Mouse (Mus musculus) c-Kit-positive CD71-negative TER-119-negative erythroid progenitor cells, embryonic 14.5 days (primary cell): Measurements from ENCODE around the gene Olfr986.
A peak's percentile ranks its signal among the peaks of the same experiment; 100 is the strongest.
"Not testable (repeated sequence)": the region's sequence is repeated elsewhere in the genome, so short reads cannot be mapped to it uniquely, and the experiment has no call there.

Source experiments
- DNase-seq: peaks from one replicate; pipeline ENCODE4 v3.0.0-alpha.2; 2013; ENCODE audit warnings: low read depth

The Olfr986 gene

GRCm38 (mm10) chr9:40180620-40181019 lies at the start of gene Olfr986:
Olfr986 (plus strand) TSS chr9:40180920.
- DNase-seq: no peak

GRCm38 (mm10) chr9:40136987-40137688 lies 43.6 kb upstream of the Olfr986 start:
- no peak for DNase-seq

- no peak for DNase-seq
Observed at GRCm38 (mm10) chr9:40139484-40139883, 41.2 kb upstream of the Olfr986 start.

- no peak for DNase-seq
Observed at GRCm38 (mm10) chr9:40141544-40141943, 39.2 kb upstream of the Olfr986 start.

- no peak for DNase-seq
Observed at GRCm38 (mm10) chr9:40155118-40155644, 25.5 kb upstream of the Olfr986 start.

GRCm38 (mm10) chr9:40166446-40166845 lies 14.3 kb upstream of the Olfr986 start:
- no peak for DNase-seq

GRCm38 (mm10) chr9:40177017-40177416 lies 3.7 kb upstream of the Olfr986 start:
- DNase-seq: no peak

- not testable (repeated sequence) for DNase-seq
Observed at GRCm38 (mm10) chr9:40185166-40185565, 4.4 kb downstream of the Olfr986 start.

- DNase-seq: no peak
Observed at GRCm38 (mm10) chr9:40191086-40191876, 10.6 kb downstream of the Olfr986 start.

- DNase-seq: peak; percentile 49
Observed at GRCm38 (mm10) chr9:40192098-40193038, 11.6 kb downstream of the Olfr986 start, which contains the start of gene Zfp202. Zfp202 (plus strand) TSS chr9:40192316.

- DNase-seq: no peak
Observed at GRCm38 (mm10) chr9:40195981-40196380, 15.3 kb downstream of the Olfr986 start.

GRCm38 (mm10) chr9:40206546-40206950 lies 25.8 kb downstream of the Olfr986 start:
- DNase-seq: no peak

- no peak for DNase-seq
Observed at GRCm38 (mm10) chr9:40210744-40211143, 30.0 kb downstream of the Olfr986 start.

GRCm38 (mm10) chr9:40214058-40214457 lies 33.3 kb downstream of the Olfr986 start:
- DNase-seq: no peak

- DNase-seq: no peak
Observed at GRCm38 (mm10) chr9:40216651-40217050, 35.9 kb downstream of the Olfr986 start.

GRCm38 (mm10) chr9:40224289-40224688 lies 43.6 kb downstream of the Olfr986 start:
- DNase-seq: no peak

GRCm38 (mm10) chr9:40227874-40228789 lies 47.4 kb downstream of the Olfr986 start:
- peak; percentile 62 for DNase-seq

GRCm38 (mm10) chr9:40228804-40229331 lies 48.1 kb downstream of the Olfr986 start:
- no peak for DNase-seq

GRCm38 (mm10) chr9:40229479-40229878 lies 48.8 kb downstream of the Olfr986 start:
- no peak for DNase-seq

- no peak for DNase-seq
Observed at GRCm38 (mm10) chr9:40231019-40231418, 50.3 kb downstream of the Olfr986 start.
